Mouse (Mus musculus) layer of hippocampus, adult 18-20 months (tissue): ENCODE measurements at regions not wholly inside any gene's neighbourhood (a gene's known extent, or its start where the extent isn't known, plus 50 kb on each side); places are given as distances from the start of the nearest gene placed in this dataset.
A peak's percentile ranks its signal among the peaks of the same experiment; 100 is the strongest.

Source experiments
- DNase-seq, 2 experiments: peaks; one replicate each; pipeline ENCODE4 v3.0.0; 2022; ENCODE audit warnings: low spot score in 2 of 2

GRCm38 (mm10) chr3:5467777-5468176, 282.8 kb upstream of the Gm8797 start:
- DNase-seq, result peak in 1 of 2 experiments; percentile 30

- DNase-seq, result no peak
Observed at GRCm38 (mm10) chr3:5497756-5498155, 252.8 kb upstream of the Gm8797 start.
